Mouse (Mus musculus) heart, adult 9 months (tissue): ENCODE data around the gene Lemd2.
"Not testable (repeated sequence)": the region's sequence is repeated elsewhere in the genome, so short reads cannot be mapped to it uniquely, and the experiment has no call there.

Source experiments
- DNase-seq, 2 experiments: peaks; one replicate each; pipeline ENCODE4 v3.0.0; 2022; ENCODE audit warnings: low spot score in 2 of 2

Lemd2 gene

GRCm38 (mm10) chr17:27204075-27204909 is at the start of gene Lemd2:
TSS of gene Lemd2 (minus strand) at chr17:27204469.
- DNase-seq, result peak; percentile 93 to 96

DNA sequence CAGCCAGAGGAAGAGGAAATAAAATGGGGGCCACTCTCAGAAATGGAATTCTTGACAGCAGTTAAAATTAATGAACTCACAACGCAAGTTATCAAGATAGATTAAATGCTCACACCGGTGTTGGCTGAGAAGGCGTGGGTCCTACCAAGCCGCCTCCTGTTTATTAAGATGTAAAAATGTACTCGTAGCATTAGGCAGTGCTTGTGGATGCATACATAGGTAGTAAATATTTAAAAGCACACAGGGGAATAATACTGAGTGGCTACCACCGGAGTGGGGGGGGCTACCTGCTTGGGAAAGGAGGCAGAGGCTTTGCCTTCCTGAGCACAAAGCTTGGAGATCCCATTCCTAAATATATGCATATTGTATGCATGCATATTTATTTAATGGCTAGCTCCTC is 46.9 kb upstream of the Lemd2 start:
- no peak for DNase-seq

DNA sequence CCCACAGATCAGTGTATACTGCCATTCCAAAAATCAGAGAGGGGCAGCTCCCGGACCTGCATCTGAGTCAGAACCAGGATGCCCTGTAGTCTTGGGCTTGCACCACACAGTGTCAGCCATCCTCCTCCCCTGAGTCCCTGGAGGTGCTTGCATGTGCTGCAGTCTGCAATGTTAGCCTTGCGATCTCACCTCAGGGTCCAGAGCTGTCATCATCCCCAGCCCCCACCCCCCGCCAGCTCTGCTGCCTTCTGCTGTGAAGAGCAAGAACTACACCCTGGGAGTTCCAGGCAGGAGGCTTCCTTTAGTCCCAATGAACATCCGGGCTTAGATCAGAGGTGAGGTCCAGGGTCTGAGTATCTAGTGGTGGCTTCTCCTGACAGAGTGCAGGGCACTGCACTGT is 46.2 kb upstream of the Lemd2 start:
- no peak for DNase-seq

GRCm38 (mm10) chr17:27249073-27249472 is 44.8 kb upstream of the Lemd2 start:
- no peak for DNase-seq

DNA sequence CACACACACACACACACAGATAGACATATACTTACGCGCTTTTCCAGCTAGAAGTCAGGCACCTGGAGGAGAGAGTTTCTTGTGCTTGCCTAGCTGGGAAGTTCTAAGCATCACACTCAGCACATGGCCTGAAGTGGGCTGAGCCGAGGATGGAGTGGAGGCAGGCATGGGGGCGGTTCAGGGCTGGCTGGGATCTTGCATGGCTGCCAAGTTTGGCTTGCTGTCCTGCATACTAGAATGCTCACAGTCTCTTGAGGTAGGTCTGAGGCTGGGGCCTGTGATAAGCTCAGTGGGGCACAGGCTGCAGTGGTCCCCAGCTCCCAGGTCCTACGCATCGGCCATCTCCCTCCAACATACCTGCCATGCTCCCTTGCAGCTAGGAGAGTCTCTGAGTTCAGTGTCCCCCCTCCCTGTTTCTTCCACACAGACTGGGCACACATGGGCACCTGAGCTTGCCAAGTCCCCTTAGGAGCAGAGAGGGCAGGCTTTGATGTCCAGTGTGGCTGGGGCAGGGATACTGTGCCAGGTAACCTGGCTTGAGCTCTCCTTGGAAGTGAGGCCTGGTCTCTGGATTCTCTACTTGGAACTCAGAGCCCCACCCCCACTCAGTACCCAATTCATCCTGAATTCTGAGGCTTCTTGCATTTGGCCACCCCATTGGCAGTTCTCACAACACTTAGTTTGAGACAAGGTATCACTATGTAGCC is 43.6 kb upstream of the Lemd2 start:
- DNase-seq, result no peak

DNA sequence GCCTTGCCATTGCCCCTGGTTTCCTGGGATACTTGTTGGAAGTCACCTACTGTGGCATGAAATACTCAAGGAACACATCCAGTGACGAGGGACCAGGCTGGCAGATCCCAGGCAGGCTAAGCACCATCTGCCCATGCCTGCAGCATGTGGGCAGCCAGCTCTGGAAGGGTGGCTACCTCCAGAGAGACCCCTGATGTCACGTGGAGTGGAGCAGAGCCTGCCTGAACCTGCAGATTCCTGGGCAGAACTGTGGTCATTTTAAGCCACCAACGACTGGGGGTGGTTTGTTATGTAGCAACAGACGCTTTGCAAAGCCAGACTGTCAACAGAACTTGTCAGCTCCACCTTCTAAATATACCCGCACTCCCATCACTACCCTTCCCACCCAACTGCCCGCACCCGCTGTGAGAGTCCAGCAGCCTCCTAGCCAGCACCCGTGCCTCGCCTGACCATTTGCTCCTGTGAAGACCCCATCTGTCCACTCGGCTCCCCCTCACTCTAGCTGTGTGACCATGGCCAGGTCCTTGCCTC is 41.6 kb upstream of the Lemd2 start:
- DNase-seq, result peak; percentile 70 to 72

DNA sequence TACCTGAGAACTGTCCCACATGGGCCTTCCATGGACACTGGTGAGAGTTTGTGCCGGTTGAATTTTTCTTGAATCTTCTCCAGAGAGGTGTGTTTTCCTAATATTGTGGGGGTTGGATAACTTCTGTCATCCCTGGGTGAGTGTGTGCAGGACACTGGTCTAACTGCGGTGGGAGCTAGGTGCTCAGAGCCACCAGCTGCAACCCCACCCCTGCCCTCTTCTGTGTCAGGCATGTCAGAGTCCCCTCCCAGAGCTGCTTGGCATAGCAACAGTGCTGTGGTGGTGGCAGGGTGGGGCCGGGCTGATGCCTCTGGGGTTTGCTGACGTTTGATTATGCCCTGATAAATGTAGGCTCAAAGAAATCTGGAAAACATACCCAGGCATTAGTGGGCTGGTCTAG is 40.6 kb upstream of the Lemd2 start:
- DNase-seq, result no peak

DNA sequence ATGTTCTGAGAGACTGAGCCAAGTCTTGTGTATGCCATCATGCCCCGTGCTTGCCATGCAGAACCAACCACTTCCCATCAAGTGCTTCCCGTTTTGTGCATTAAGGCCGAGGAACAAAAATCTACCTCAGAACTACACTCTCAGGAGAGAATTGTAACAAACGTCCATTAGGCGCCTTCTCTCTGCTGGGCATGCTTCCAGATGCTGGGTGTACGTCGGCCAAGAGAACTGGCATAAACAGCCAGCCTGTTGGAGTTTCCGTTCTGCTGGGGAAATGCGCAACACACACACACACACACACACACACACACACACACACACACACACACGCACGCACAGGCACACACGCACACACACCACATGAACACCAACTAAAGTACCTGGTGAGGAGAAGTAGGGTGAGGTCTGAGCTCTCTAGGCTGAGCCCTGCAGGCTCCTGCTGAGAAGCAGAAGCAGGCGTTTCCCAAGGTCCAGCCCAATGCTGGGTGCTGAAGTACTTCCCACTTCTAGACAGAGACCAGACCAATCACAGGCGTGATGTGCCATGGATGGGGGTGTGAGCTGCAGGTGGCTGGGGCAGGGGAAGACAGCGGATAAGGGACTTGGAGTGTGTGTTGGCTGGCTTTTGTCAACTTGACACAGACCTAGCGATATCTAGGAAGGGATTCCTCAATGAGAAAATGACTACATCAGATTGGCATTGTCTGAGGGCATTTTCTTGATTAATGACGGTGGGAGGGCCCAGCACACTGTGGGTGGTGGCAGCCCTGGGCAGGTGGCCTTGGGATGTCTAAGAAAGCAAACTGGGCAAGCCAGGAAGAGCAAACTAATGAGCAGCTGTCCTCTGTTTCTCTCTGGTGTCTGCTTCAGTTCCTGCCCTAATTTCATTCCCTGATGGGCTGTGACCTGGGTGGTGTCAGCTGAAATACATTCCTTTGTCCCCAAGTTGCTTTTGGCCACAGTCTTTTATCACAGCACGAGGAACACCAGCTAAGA is 38.2 kb upstream of the Lemd2 start:
- DNase-seq, result peak; percentile 38 to 73

DNA sequence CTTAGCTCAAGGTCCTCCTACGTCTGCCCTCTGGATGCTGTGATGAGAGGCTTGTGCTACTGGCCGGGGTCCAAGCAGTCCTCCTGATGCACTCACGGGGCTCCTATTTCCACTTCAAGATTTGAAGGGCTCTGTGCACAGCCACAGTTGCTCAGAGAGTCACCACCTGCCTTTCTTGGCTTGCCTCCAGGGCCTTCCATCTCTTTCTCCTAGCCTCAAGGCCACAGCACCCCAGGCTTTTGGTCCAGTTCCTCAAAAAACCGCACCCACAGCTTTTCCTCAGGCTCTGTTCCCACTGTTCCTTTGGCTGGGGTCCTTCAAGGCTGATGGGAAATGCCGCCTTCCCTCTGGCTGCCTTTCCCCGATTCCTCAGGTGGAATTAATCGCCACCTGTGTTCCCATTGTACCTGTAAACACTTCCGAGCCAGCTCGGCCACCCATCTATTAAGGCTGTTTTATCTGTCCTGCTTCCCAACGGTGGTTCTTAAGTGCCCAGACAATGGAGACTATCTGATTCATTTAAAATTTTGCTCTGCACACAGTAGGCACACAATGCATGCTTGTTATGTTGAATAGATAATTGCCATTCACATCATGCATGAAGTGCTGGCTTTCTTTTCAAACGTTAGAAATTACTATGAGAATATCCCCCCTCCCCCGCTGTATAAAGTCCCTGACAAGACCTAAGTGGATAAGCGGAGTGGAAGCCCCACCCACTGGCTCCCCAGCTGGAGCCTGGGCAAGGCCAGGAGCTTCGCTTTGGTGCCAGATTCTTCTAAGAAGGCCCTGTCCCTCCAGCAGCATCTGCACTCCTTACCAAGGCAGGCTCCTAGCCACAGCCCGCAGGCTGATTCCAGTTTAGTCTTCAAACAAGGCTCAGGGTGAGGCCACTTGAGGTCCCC is 36.5 kb upstream of the Lemd2 start:
- peak; percentile 73 to 82 for DNase-seq

- no peak for DNase-seq
These were observed 35.7 kb upstream of the Lemd2 start for GRCm38 (mm10) chr17:27239941-27240340.

DNA sequence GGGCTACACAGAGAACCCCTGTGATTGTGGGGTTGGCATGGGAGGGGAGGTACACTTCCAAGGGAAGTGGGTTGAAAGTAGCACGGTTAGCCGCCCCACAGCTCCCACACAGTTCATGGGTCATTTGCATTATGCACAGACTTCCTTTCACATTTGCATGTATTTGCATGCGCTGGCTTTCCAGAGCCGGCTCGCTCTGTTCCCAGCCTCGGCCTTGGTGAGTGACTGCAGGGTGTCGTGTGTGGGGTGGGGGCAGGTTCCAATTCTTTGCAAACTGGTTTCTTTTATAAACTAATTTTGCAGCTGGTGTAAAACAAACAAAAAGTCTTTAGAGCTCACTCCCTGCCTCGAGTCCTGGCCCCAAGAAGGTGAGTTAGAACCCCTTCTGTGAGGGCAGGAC is 34.4 kb upstream of the Lemd2 start:
- no peak for DNase-seq

DNA sequence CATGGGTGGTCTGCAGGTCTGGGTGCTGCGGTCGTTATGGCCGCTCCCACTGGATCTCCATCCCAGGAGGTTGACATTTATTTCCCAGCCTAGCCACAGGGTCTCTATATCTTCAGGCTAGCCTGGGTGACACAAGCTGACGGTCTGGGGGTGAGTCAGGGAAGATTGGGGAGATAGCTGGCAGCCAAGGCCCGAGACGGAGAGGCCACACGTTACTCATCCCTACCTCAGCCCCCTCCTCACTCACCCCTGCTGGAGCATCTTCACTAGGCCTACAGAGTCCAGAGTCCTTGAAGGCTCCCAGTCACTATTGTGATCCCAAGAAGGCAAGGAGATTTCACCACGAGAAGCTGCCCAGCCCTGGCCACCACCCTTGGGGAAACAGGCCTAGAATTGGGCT is 33.5 kb upstream of the Lemd2 start:
- no peak for DNase-seq

GRCm38 (mm10) chr17:27233298-27233697 is 29.0 kb upstream of the Lemd2 start:
- no peak for DNase-seq

GRCm38 (mm10) chr17:27232176-27232575 is 27.9 kb upstream of the Lemd2 start:
- no peak for DNase-seq

- DNase-seq, result not testable (repeated sequence)
These were observed 27.3 kb upstream of the Lemd2 start for GRCm38 (mm10) chr17:27231586-27231985.

DNA sequence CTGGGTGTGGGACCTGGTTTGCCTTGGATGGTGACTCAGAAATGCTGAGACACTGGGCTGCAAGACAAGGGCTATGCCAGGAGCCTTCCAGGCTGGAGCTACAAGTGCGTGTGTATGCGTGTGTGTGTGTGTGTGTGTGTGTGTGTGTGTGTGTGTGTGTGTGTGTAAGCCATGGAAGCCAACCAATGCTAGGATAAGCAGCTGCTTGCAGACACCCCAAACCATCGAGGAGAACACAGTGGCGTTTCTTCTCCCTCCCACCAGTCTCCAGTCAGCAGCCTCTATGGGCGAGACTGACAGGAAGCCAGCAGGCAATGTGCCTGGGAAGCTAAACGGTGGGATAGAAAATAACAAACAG is 26.9 kb upstream of the Lemd2 start:
- no peak for DNase-seq

- no peak for DNase-seq
These were observed 26.3 kb upstream of the Lemd2 start for GRCm38 (mm10) chr17:27230455-27231145.

GRCm38 (mm10) chr17:27229710-27230454 is 25.6 kb upstream of the Lemd2 start:
- no peak for DNase-seq

DNA sequence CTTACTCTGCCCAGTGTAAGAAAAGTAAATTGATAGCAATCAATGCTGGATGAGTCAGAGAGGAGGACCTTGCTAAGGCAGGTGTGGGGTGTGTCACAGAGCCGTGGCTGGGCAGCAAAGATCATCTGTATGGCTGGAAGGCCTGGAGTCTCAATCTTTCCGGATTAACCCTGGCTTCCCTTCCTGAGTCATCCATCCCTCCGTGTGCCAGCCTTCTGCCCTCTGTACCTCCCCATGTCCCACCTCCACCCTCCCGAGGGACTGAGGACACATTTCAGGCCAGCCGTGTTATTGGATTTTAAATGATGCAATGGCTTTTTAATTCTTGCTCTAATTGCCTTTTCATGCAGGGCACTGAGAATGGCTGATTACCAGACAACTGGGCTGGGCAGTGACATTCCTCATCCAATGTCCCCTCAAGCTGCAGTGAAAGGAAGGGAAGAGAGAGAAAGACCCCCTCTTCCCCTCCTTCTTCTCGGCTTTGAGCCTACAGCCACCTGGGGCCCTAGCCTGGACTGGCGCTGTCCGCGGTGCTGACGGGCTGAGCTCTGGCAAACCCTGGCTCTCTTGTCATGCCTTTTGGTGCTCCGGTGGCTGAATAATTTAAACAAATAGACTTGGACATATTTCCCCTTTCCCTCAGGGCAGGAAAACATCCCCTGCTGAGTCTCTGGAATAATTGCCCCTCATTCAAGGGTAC is 24.1 kb upstream of the Lemd2 start:
- DNase-seq, result no peak
